In the genomic region with DNA sequence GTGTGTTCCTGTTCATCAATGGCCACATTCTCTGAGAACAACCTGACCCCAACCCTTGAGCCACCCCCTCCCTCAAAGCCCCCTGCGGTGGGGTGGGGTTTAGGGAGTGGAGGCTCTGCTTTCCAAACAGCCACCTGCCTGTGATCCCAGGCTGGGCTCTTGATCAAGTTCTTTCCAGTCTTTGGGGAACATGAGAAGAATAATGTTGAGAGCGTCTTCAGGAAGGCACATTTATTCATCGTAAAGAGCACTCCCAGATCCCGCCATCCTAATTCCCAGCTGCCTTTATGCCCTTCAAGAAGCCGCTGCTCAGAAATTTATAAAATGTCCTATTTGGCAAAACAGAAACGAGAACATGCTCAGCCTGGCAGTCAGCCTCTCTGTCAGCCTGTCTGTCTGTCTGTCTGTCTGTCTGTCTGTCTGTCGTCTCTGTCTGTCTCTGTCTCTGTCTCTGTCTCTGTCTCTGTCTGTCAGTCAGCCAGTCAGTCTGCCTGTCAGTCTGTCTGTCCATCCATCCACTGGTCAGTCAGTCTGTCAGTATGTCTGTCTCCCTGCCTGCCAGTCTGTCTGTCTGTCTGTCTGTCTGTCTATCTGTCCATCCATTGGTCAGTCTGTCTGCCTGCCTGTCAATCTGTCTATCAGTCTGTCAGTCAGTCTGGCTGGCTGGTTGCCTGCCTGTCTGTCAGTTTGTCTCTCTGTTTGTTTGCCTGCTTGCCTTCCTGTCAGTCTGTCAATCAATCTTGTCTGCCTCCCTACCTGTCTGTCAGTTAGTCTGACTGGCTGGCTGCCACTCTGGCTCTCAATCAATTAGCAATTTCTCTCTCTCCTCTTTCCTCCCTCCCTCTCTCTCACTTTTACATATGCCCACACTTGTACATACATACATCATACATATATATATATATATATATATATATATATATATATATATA, we compare ENCODE assay signal across 17 mouse cellular contexts. TPM values are rescaled to one million over a fixed set of nuclear protein-coding genes. Genes with fewer than 3 reads are reported as not detected.
"Had no signal": no experiment of that assay in that cellular context is flagged by ENCODE, and none has a peak within 500 bp of the region (broad histone marks: within the 10 kb centered on the region; RNA-seq: fewer than 3 reads in every experiment).

No protein-coding gene starts in this region.

- DNase-seq: kidney, adult 11 months; kidney, adult 9 months; kidney, postnatal 36 days; layer of hippocampus, adult 9-11 months; left cerebral cortex, postnatal 4 days; lung, adult 18-20 months; retina, postnatal 1 day; right cerebral cortex, postnatal 4 days; spleen, adult 18-20 months; thymus, adult 18-20 months; thymus, postnatal 14 days had no signal

- H3K4me3 ChIP-seq: limb, embryonic 13.5 days; myocyte; neural tube, embryonic 12.5 days had no signal

- H3K27me3 ChIP-seq: neural tube, embryonic 12.5 days had no signal

- H3K9me3 ChIP-seq: limb, embryonic 13.5 days; neural tube, embryonic 12.5 days had no signal

- H3K4me2 ChIP-seq: limb, embryonic 13.5 days; neural tube, embryonic 12.5 days had no signal

- H3K9ac ChIP-seq: limb, embryonic 13.5 days; liver, embryonic 14.5 days; neural tube, embryonic 12.5 days had no signal

- H3K36me3 ChIP-seq: limb, embryonic 13.5 days; neural tube, embryonic 12.5 days had no signal

- H3K27ac ChIP-seq: kidney, postnatal 0 days; limb, embryonic 13.5 days; liver, embryonic 14.5 days; neural tube, embryonic 12.5 days had no signal

RNA-seq across cellular contexts. Expression of a gene that starts 19.0 kb away (rescaled TPM):
- polyA plus RNA-seq: liver, adult 2 months; myocyte had no signal
